Mouse (Mus musculus) limb, embryonic 11.5 days (tissue): ENCODE results near the gene Chst11. TPM values are rescaled to one million over a fixed set of nuclear protein-coding genes. Genes with fewer than 3 reads are reported as not detected.

ENCODE experiments used
- ATAC-seq: fragments of 200-750 bp; cut with Nextera tagmentation; 2 replicates; pipeline ENCODE4 v1.8.0; 2017; ENCODE audit warnings: low read depth; ENCODE audit not compliant: insufficient number of reproducible peaks, low FRiP score, low TSS enrichment
- DNase-seq: peaks from one replicate; pipeline ENCODE4 v3.0.0-alpha.2; 2015; ENCODE audit warnings: low spot score
- H3K27ac ChIP-seq: fragments of 300-500 bp; sonication (generic); replicated peaks from 2 replicates; pipeline ENCODE4 v1.5.1; 2014; ENCODE audit warnings: low read depth, mild to moderate bottlenecking, low read length
- H3K27me3 ChIP-seq: fragments of 300-500 bp; sonication (generic); 2 replicates; pipeline ENCODE4 v1.6.1; 2014; ENCODE audit warnings: mild to moderate bottlenecking, low read length, mixed read lengths; ENCODE audit not compliant: control insufficient read depth, insufficient read depth
- H3K36me3 ChIP-seq: fragments of 300-500 bp; sonication (generic); 2 replicates; pipeline ENCODE4 v1.6.1; 2014; ENCODE audit warnings: mild to moderate bottlenecking, low read length, moderate library complexity, mixed read lengths; ENCODE audit not compliant: control insufficient read depth, insufficient read depth
- H3K4me1 ChIP-seq: fragments of 300-500 bp; sonication (generic); 2 replicates; pipeline ENCODE4 v1.6.1; 2014; ENCODE audit warnings: low read length, mixed read lengths; ENCODE audit not compliant: control insufficient read depth, insufficient read depth
- H3K4me2 ChIP-seq: fragments of 300-500 bp; sonication (generic); 2 replicates; pipeline ENCODE4 v1.6.1; 2014; ENCODE audit warnings: low read depth, mild to moderate bottlenecking, moderate library complexity; ENCODE audit not compliant: severe bottlenecking
- H3K4me3 ChIP-seq: fragments of 300-500 bp; sonication (generic); 2 replicates; pipeline ENCODE4 v1.5.1; 2014; ENCODE audit warnings: low read depth, low read length
- H3K9ac ChIP-seq: fragments of 300-500 bp; sonication (generic); 2 replicates; pipeline ENCODE4 v1.6.1; 2014; ENCODE audit warnings: mild to moderate bottlenecking, low read length
- H3K9me3 ChIP-seq: fragments of 300-500 bp; sonication (generic); 2 replicates; pipeline ENCODE4 v1.6.1; 2016; ENCODE audit warnings: low read length; ENCODE audit not compliant: control insufficient read depth
- WGBS: fragments of 180-500 bp; shearing (Covaris S2); extraction: QIAGEN DNeasy Blood & Tissue Kit; methylation state at CpG from one replicate; pipeline ENCODE4 v1.1.7; 2014; 5-methylcytosine and 5-hydroxymethylcytosine counted together
- polyA plus RNA-seq: library from polyadenylated mRNA; unstranded; fragments of >200 nt; fragmentation: Nextera tagmentation; extraction: Ambion mirVana; gene quantifications from 2 replicates; pipeline ENCODE4 v1.2.1, GENCODE M21; 2014

The Chst11 gene
- polyA plus RNA-seq, 1 experiment from 2014 or later, result 3.0 TPM

- WGBS, result 83% methylated on average over 6 of the region's 6 CpGs
- Histone ChIP-seq H3K27ac (no peak overlapping the region), H3K4me1 (no peaks in the 10 kb centered on the region), H3K9ac (no peak overlapping the region), H3K4me3 (no peak overlapping the region), H3K27me3 (no peaks in the 10 kb centered on the region), H3K4me2 (no peak overlapping the region), H3K36me3 (no peaks in the 10 kb centered on the region), H3K9me3 (no peaks in the 10 kb centered on the region)
- no peak for DNase-seq
- ATAC-seq, result no peak
Measured at GRCm38 (mm10) chr10:82962472-82963020, 22.8 kb upstream of the Chst11 start.

GRCm38 (mm10) chr10:82964491-82964890 is 20.8 kb upstream of the Chst11 start:
- H3K36me3 ChIP-seq, result no peaks in the 10 kb centered on the region
- H3K9ac ChIP-seq, result no peak overlapping the region
- no peaks in the 10 kb centered on the region for H3K9me3 ChIP-seq
- H3K27ac ChIP-seq, result no peak overlapping the region
- 73% methylated on average over 7 of the region's 7 CpGs for WGBS
- ATAC-seq, result no peak
- H3K4me1 ChIP-seq, result no peaks in the 10 kb centered on the region
- no peak overlapping the region for H3K4me3 ChIP-seq
- no peak overlapping the region for H3K4me2 ChIP-seq
- no peaks in the 10 kb centered on the region for H3K27me3 ChIP-seq
- DNase-seq, result no peak

GRCm38 (mm10) chr10:82966672-82967071 is 18.6 kb upstream of the Chst11 start:
- Histone ChIP-seq H3K4me3 (no peak overlapping the region), H3K27me3 (no peaks in the 10 kb centered on the region), H3K27ac (no peak overlapping the region), H3K4me2 (no peak overlapping the region), H3K9me3 (no peaks in the 10 kb centered on the region), H3K9ac (no peak overlapping the region), H3K36me3 (no peaks in the 10 kb centered on the region), H3K4me1 (no peaks in the 10 kb centered on the region)
- no peak for ATAC-seq
- no peak for DNase-seq
- 87% methylated on average over 7 of the region's 7 CpGs for WGBS

- no peak overlapping the region for H3K4me2 ChIP-seq
- 71% methylated on average over 5 of the region's 5 CpGs for WGBS
- DNase-seq (no peak), ATAC-seq (no peak)
- no peak overlapping the region for H3K27ac ChIP-seq
- no peaks in the 10 kb centered on the region for H3K36me3 ChIP-seq
- no peaks in the 10 kb centered on the region for H3K27me3 ChIP-seq
- H3K9me3 ChIP-seq, result no peaks in the 10 kb centered on the region
- no peak overlapping the region for H3K9ac ChIP-seq
- H3K4me3 ChIP-seq, result no peak overlapping the region
- no peaks in the 10 kb centered on the region for H3K4me1 ChIP-seq
Measured at GRCm38 (mm10) chr10:82969612-82970011, 15.7 kb upstream of the Chst11 start.

- Histone ChIP-seq H3K36me3 (no peaks in the 10 kb centered on the region), H3K4me3 (no peak overlapping the region), H3K9ac (no peak overlapping the region), H3K27me3 (no peaks in the 10 kb centered on the region), H3K9me3 (no peaks in the 10 kb centered on the region), H3K4me1 (no peaks in the 10 kb centered on the region), H3K4me2 (no peak overlapping the region), H3K27ac (no peak overlapping the region)
- DNase-seq (no peak), ATAC-seq (no peak)
- WGBS, result 74% methylated on average over 11 of the region's 11 CpGs
Measured at GRCm38 (mm10) chr10:82971549-82971948, 13.7 kb upstream of the Chst11 start.

- 75% methylated on average over 5 of the region's 5 CpGs for WGBS
- no peaks in the 10 kb centered on the region for H3K36me3 ChIP-seq
- no peak overlapping the region for H3K4me2 ChIP-seq
- no peaks in the 10 kb centered on the region for H3K4me1 ChIP-seq
- H3K27me3 ChIP-seq, result no peaks in the 10 kb centered on the region
- no peak overlapping the region for H3K27ac ChIP-seq
- H3K9ac ChIP-seq, result no peak overlapping the region
- H3K4me3 ChIP-seq, result no peak overlapping the region
- no peak for DNase-seq
- ATAC-seq, result no peak
- no peaks in the 10 kb centered on the region for H3K9me3 ChIP-seq
Measured at GRCm38 (mm10) chr10:82974201-82974600, 11.1 kb upstream of the Chst11 start.

GRCm38 (mm10) chr10:82974627-82975177 is 10.6 kb upstream of the Chst11 start:
- DNase-seq, result no peak
- H3K9ac ChIP-seq, result no peak overlapping the region
- H3K4me2 ChIP-seq, result no peak overlapping the region
- H3K4me1 ChIP-seq, result no peaks in the 10 kb centered on the region
- ATAC-seq, result no peak
- H3K36me3 ChIP-seq, result no peaks in the 10 kb centered on the region
- no peaks in the 10 kb centered on the region for H3K27me3 ChIP-seq
- no peaks in the 10 kb centered on the region for H3K9me3 ChIP-seq
- no peak overlapping the region for H3K27ac ChIP-seq
- H3K4me3 ChIP-seq, result no peak overlapping the region
- 50% methylated on average over 6 of the region's 6 CpGs for WGBS

GRCm38 (mm10) chr10:82975806-82976205 is 9.5 kb upstream of the Chst11 start:
- no peak overlapping the region for H3K4me2 ChIP-seq
- H3K36me3 ChIP-seq, result no peaks in the 10 kb centered on the region
- peaks cover 1% of the 10 kb centered on the region; the same call in 1 of the 2 replicates for H3K27me3 ChIP-seq
- no peak overlapping the region for H3K4me3 ChIP-seq
- WGBS, result 94% methylated on average over 15 of the region's 15 CpGs
- H3K27ac ChIP-seq, result no peak overlapping the region
- no peaks in the 10 kb centered on the region for H3K9me3 ChIP-seq
- H3K4me1 ChIP-seq, result no peaks in the 10 kb centered on the region
- no peak for DNase-seq
- H3K9ac ChIP-seq, result no peak overlapping the region
- no peak for ATAC-seq

GRCm38 (mm10) chr10:82982286-82982685 is 3.0 kb upstream of the Chst11 start:
- H3K4me3 ChIP-seq, result no peak overlapping the region
- DNase-seq (no peak), ATAC-seq (no peak)
- no peak overlapping the region for H3K9ac ChIP-seq
- H3K4me2 ChIP-seq, result no peak overlapping the region
- WGBS, result 77% methylated on average over 3 of the region's 3 CpGs
- peaks cover 5% of the 10 kb centered on the region for H3K4me1 ChIP-seq
- H3K36me3 ChIP-seq, result no peaks in the 10 kb centered on the region
- H3K27ac ChIP-seq, result no peak overlapping the region
- no peaks in the 10 kb centered on the region for H3K9me3 ChIP-seq
- H3K27me3 ChIP-seq, result peaks cover 13% of the 10 kb centered on the region
